Mouse (Mus musculus) cortical plate, adult 2 months (tissue): ENCODE data around the gene Gng12.

Experiments used
- CTCF ChIP-seq: fragments of 200-500 bp; IDR thresholded peaks from 2 replicates; pipeline ENCODE4 v1.5.1; 2011; ENCODE audit warnings: mild to moderate bottlenecking, control low read depth, low read length; ENCODE audit not compliant: insufficient read depth; ENCODE audit errors: extremely low read depth
- POLR2A ChIP-seq: fragments of 200-500 bp; IDR thresholded peaks from 2 replicates; pipeline ENCODE4 v1.6.1; 2011; ENCODE audit warnings: mild to moderate bottlenecking, low read length, control low read depth; ENCODE audit not compliant: insufficient read depth; ENCODE audit errors: extremely low read depth

GRCm38 (mm10) chr6:67057574-67057973 lies 161.4 kb downstream of the Gng12 start:
- TF ChIP-seq CTCF, result no peak
- TF ChIP-seq POLR2A, result no peak
